Mouse (Mus musculus) megakaryocyte, embryonic 14.5 days (primary cell): ENCODE data around the gene Pdzrn3.

Experiments
- FLI1 ChIP-seq: IDR thresholded peaks from 2 replicates; pipeline ENCODE4 v1.6.1; 2012; ENCODE audit warnings: low read length, inconsistent platforms, mixed read lengths
- GATA1 ChIP-seq: IDR thresholded peaks from 3 replicates; pipeline ENCODE4 v1.6.1; 2012; ENCODE audit warnings: mixed read lengths, low read length, inconsistent platforms, borderline replicate concordance

GRCm38 (mm10) chr6:101418213-101418612 lies 40.5 kb upstream of the Pdzrn3 start:
- TF ChIP-seq GATA1 (no peak), FLI1 (no peak)
